Mouse (Mus musculus) midbrain, embryonic 13.5 days (tissue): ENCODE results near the gene 1700018B08Rik. TPM values are rescaled to one million over a fixed set of nuclear protein-coding genes. Genes with fewer than 3 reads are reported as not detected.

Experiments
- polyA plus RNA-seq: library from polyadenylated mRNA; unstranded; fragments of >200 nt; fragmentation: Nextera tagmentation; extraction: Ambion mirVana; gene quantifications from 2 replicates; pipeline ENCODE4 v1.2.1, GENCODE M21; 2015

1700018B08Rik gene
- polyA plus RNA-seq, 1 experiment from 2014 or later: not detected

Other genes starting within 250 kb of the 1700018B08Rik start
- 21.3 and 22.9 TPM in 2 replicates for gene Fbxo31, start 34.5 kb upstream of the 1700018B08Rik start, polyA plus RNA-seq
- gene Map1lc3b, start 46.0 kb upstream of the 1700018B08Rik start, polyA plus RNA-seq: 364 and 371 TPM in 2 replicates
- 27.6 and 29.5 TPM in 2 replicates for gene Zcchc14, start 108.6 kb upstream of the 1700018B08Rik start, polyA plus RNA-seq
- gene Jph3, start 185.3 kb upstream of the 1700018B08Rik start, polyA plus RNA-seq: 62.3 and 65.4 TPM in 2 replicates